Mouse (Mus musculus) heart, adult 9 months (tissue): Measurements from ENCODE around the gene Mpdu1.
"Not testable (repeated sequence)": the region's sequence is repeated elsewhere in the genome, so short reads cannot be mapped to it uniquely, and the experiment has no call there.

Experiments used
- DNase-seq, 2 experiments: peaks; one replicate each; pipeline ENCODE4 v3.0.0; 2022; ENCODE audit warnings: low spot score in 2 of 2

Mpdu1 gene

GRCm38 (mm10) chr11:69662213-69662966, at the start of gene Mpdu1:
Gene Mpdu1, minus strand, starts transcription at chr11:69662642.
- peak; percentile 95 to 97 for DNase-seq

- DNase-seq: no peak
Measured at GRCm38 (mm10) chr11:69711082-69711481, 48.6 kb upstream of the Mpdu1 start.

- DNase-seq: no peak
Measured at GRCm38 (mm10) chr11:69710470-69710869, 48.0 kb upstream of the Mpdu1 start.

- no peak for DNase-seq
Measured at GRCm38 (mm10) chr11:69709554-69710446, 47.4 kb upstream of the Mpdu1 start.

- DNase-seq: no peak
Measured at GRCm38 (mm10) chr11:69708614-69709265, 46.3 kb upstream of the Mpdu1 start.

GRCm38 (mm10) chr11:69707873-69708381, 45.5 kb upstream of the Mpdu1 start:
- no peak for DNase-seq

- no peak for DNase-seq
Measured at GRCm38 (mm10) chr11:69707480-69707847, 45.0 kb upstream of the Mpdu1 start.

GRCm38 (mm10) chr11:69706775-69707479, 44.5 kb upstream of the Mpdu1 start:
- DNase-seq: peak; percentile 80 to 84

- DNase-seq: no peak
Measured at GRCm38 (mm10) chr11:69704613-69705010, 42.2 kb upstream of the Mpdu1 start.

- no peak for DNase-seq
Measured at GRCm38 (mm10) chr11:69703814-69704612, 41.6 kb upstream of the Mpdu1 start.

GRCm38 (mm10) chr11:69703381-69703780, 40.9 kb upstream of the Mpdu1 start:
- not testable (repeated sequence) for DNase-seq

- not testable (repeated sequence) for DNase-seq
Measured at GRCm38 (mm10) chr11:69702886-69703285, 40.4 kb upstream of the Mpdu1 start.

- DNase-seq: no peak
Measured at GRCm38 (mm10) chr11:69699595-69699994, 37.2 kb upstream of the Mpdu1 start.

- DNase-seq: no peak
Measured at GRCm38 (mm10) chr11:69698574-69698973, 36.1 kb upstream of the Mpdu1 start.

GRCm38 (mm10) chr11:69697396-69697795, 35.0 kb upstream of the Mpdu1 start:
- no peak for DNase-seq

- DNase-seq: peak; percentile 90
Measured at GRCm38 (mm10) chr11:69695361-69696181, 33.1 kb upstream of the Mpdu1 start, which contains the start of the genes Tnfsf12 and Tnfsfm13. Gene Tnfsf12, minus strand, starts transcription at chr11:69695849. Gene Tnfsfm13, minus strand, starts transcription at chr11:69696098.

- DNase-seq: no peak
Measured at GRCm38 (mm10) chr11:69695046-69695360, 32.6 kb upstream of the Mpdu1 start.

GRCm38 (mm10) chr11:69693421-69693965, 31.1 kb upstream of the Mpdu1 start:
- DNase-seq: no peak

GRCm38 (mm10) chr11:69692863-69693262, 30.4 kb upstream of the Mpdu1 start:
- no peak for DNase-seq
